Mouse (Mus musculus): ENCODE results near the gene Prpsap1.
A peak's percentile ranks its signal among the peaks of the same experiment; 100 is the strongest.
"Not testable (repeated sequence)": the region's sequence is repeated elsewhere in the genome, so short reads cannot be mapped to it uniquely, and the experiment has no call there.

The Prpsap1 gene

DNA sequence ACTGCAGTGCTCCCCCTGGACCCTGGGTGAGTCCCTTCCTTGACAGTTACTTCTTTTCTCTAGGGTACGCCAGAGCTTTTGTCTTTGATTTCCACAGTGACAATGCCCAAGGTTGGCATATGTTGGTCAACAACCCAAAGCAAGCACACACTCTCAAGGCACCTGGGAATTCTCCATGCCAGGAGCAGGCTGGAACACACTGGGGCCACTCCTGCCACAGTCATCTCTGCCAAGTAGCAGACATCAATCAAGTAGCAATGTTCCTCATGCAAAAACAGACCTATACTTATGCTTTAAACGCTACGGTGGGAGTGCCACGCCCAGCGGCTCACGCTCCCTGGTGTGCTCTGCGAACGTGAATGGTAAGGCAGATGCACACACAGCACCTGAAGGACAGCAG is 13.0 kb downstream of the Prpsap1 start:
- DNase-seq = no peak

DNA sequence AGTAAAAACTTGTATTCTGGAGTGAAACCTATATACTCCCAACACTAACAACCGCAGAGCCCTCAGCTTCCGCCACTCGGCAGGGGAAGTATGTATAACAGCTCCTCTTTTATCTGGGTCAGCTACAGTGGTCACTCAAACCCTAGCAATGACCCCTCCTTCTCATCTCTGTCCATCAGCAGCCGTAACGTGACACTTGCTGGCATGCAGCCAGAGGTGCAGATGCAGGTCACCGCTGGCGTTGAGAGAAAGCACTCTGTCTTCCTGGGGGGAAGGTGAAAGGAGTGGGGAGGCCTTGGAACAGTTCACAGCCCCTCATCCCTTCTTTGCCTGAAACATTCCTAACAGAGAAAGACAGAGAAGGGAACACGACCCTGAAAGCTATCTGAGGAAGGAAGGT is 14.2 kb downstream of the Prpsap1 start:
- DNase-seq = no peak

DNA sequence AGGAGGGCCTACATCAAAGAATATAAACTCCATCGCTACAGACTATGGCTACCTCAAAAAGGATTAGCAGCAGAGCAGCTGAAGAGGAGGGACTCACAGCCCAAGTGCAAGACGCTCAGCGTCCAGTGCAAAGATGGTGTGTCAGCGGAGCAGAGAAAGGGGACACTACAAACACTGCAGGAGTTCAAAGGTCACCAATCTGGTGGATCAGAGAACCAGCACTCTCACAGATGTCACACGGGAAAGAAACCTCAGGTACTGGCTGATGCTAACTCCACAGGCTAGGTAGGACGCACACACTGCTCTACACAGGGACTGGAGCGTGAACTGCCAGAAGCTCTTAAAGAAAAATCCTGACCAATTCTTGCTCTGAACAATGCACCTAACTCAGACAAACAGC is 15.0 kb downstream of the Prpsap1 start:
- DNase-seq = no peak

DNA sequence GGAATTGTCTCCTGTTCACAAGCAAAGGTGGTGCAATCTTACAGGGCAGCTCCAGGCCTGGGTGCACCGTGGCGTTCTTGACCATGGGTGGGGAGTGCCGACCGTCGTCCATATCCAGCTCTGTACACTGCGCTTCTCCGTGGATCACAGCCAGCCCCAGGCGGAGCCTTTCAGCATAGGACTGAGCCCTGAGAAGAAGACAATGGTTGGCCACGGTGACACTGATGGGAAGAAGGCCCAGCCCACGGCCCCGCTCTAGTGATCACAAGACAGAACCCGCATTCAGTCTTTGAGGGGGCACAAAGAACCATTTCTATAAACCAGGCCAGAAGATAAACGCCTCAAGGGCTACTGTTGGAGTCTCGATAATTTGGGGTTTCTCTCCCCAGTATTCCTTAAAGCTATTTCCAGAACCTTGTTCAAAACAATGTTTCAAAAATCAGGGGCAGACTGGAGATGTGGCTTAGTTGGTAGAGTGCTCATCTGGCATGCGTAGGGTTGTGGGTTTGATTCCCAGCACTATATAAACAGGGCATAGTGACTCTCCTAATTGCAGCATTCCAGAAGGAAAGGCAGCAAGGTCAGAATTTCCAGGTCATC is 16.7 kb downstream of the Prpsap1 start:
- DNase-seq = no peak

DNA sequence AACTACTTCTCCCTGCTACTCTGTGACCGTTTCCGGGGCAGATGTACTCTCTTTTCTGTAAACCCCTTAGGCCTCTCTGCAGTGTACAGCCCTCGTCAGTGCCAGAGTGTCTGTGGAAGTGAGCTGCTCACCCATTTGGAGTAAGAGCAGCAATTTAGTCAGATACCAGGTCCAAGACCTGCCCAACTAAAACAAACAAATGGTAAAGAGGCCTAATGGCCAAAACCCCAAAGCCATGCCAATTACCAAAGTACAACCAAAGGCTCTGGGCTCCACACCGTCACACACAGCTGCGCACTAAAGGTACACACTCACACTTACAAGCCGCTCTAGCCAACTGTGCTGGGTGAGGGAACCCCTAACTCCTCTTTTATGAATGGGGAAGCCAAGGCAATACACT is 17.3 kb downstream of the Prpsap1 start:
- no peak for DNase-seq

DNA sequence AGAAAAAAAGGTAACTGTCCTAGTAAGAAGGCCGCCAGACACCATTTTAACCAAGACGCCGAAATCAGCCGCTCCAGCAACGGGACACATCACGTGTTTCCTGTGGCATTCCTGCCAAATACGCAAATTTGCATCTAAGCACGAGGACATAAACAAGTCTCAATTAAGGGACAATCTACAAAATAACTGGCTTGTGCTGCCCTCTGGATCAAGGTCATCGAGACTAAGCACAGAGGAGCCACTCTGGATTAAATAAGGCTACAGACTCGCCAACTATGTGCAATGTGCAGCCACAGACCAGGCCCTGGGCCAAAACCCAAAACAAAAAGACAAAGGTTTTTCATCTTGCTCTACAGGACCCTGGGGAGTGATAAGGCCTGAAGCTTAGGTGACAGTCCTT is 18.0 kb downstream of the Prpsap1 start:
- DNase-seq = no peak

DNA sequence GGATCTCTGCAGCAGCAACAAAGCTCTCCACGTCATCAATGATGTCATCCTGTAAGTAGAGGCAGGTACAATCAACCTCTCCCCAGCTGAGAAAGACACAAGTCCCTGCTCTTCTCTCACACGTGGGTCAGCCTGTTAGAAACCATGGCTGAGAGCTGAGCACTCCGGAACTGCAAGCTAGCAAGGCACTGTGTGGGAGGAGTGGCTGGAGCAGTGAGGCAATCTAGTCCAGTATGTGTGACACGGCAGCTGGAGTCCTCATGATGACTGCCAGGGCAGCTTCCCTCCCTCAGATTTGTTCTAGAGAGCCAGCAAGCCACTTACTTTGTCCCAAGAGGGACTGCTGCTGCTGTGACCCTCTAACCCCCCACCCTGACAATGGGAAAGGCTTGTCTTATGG is 21.7 kb downstream of the Prpsap1 start:
- no peak for DNase-seq

DNA sequence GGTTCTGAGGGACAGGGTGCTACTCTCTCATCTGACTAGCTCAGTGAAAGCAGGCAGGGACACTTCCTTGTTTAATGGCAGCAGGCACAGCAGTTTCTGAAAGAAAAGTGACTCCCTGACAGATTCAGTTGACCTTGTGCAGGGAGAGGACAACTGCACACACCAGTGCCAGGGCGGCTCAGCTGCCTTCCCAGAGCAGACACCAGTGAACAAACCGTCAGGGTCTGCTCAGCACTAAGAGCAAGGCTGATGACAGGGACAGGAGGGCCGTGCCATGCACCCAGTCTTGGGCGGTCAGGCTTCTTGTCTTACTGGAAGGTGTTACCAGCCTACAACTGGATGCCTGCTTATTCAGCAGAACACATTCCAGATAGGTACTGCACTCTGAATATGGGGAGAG is 23.1 kb downstream of the Prpsap1 start:
- no peak for DNase-seq

DNA sequence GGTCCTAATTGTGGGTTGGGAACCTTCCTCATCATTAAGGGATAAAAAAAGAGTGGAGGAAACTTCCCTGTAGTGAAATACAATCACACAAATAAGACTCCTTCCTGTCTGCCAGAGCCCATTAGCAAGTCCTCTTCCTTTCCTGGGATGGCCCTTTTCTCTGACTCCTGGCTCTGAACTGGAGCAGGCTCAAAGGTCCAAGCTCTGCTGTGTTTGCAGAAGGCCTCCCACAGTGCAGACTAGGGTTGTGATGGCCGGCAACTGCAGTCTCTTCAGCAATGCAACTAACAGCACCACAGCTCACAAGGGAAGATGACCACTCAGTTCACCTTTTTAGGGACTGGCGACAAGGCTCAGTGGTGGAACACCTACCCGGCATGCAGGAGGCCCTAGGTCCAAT is 23.8 kb downstream of the Prpsap1 start:
- no peak for DNase-seq

DNA sequence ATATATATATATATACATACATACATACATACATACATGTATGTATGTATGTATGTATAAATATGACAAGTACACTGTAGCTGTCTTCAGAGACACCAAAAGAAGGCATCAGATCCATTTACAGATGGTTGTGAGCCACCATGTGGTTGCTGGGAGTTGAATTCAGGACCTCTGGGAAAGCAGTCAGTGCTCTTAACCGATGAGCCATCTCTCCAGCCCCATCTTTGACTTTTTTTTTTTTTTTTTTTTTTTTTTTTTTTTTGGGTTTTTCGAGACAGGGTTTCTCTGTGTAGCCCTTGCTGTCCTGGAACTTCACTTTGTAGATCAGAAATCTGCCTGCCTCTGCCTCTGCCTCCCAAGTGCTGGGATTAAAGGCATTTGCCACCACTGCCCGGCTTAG is 25.7 kb downstream of the Prpsap1 start:
- DNase-seq = not testable (repeated sequence)

DNA sequence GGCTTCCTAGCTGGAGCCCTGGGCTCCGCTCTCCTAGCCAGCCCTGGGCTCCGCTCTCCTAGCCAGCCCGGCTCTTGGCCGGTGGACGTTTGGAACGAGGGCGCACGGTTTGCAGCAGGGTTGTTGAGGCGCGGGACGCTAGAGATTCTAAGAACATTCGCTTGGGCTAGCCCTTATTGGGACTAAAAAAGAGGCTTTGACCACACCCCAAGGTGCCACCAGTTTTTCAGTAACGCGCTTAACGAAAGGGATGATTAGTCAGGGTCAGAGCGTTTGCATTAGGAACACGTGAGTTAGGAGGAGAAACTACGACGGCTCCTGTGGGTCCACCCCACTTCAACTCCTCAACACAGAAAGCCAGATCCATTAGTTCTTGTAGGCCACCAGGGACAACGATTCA is 27.9 kb downstream of the Prpsap1 start, which contains the start of gene Qrich2:
TSS of gene Qrich2 (minus strand) at position 101 of the 400 bp plus-strand sequence.
- no peak for DNase-seq

DNA sequence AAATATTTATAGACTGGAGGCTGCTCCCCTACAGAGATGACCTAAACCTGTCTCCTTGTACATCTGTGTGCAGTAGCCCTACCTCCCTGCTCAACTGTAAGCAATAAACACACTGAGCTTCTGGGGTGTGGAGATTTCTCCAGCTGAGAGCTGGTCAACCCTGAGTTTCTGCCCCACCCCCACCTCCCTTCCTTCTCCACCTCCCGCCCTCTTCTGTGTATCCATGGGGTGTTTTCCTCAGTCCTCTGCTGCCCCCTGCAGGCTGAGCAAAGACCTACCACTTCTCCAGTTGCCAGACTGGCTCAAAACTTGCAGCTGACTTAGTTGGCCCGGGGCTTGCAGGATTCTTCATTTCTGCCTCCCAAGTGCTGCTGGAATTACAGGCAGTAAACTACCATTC is 30.2 kb downstream of the Prpsap1 start:
- peak; percentile 86 for DNase-seq

DNA sequence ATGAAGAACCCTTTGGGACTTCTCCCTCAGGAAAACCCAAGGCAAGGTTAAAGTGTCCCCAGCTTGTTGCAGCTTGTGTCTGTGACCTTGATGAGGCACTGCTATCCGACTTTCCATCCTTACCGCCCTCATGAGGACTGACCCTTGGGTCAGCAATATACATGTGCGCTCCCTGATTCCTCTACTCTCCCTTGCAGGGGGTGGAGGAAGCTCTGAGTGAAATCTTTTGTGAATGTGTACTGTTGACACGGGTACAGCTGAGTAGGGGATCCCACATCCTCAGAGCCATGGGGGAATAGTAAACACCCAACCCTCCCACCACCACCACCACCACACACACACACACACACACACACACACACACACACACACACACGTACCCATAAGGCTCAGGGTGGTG is 30.7 kb downstream of the Prpsap1 start:
- DNase-seq = no peak

DNA sequence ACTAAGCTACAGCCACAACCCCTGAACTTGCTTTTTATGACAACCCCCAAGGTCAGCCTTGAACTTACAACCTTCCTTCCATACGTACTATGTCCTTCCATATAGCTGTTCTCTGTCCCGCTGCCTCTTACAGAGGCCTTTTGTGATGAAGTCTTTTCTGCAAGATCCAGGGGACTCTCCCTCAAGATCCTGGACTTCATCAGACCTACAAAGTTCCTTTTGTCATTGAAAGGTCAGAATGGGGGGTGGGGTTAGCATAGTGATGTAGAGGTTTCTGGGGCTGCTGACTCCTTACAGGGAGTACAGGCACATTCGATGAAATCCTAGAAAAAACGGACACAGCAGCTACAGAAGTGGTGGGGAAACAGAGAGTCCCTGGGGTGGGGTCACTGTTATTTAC is 34.2 kb downstream of the Prpsap1 start:
- DNase-seq = no peak

DNA sequence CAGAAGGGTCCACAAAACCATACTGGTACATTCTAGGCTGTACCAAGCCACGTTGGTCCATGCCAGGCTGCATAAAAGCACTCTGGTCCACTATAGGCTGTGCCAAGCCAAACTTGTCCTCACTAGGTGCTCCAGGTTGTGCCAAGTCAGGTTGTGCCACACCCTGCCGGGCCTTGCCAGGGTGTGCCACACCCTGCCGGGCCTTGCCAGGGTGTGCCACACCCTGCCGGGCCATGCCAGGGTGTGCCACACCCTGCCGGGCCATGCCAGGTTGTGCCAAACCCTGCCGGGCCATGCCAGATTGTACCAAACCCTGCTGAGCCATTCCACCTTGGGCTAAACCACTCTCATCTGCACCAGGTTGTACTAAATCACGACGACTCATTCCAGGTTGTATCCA is 37.8 kb downstream of the Prpsap1 start:
- DNase-seq = no peak

DNA sequence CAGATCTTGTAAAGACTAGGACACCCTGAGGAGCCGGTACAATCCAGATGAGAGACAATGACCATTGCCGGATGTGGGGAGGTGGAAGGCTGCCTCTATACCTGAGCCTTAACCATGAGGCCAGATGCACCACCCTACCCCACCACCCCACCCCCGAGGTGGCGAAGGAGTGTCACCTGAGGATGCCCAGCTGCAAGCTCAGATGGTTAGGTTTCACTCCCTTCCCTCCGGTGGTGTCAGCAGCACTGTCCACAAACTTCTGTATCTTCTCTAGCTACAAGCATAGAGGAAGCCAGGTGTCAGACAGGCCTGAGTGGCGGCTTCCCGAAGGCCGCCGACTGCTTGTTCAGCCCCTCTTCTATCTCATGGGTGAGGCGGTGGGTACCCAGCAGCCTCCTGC is 40.1 kb downstream of the Prpsap1 start:
- DNase-seq = peak; percentile 44

DNA sequence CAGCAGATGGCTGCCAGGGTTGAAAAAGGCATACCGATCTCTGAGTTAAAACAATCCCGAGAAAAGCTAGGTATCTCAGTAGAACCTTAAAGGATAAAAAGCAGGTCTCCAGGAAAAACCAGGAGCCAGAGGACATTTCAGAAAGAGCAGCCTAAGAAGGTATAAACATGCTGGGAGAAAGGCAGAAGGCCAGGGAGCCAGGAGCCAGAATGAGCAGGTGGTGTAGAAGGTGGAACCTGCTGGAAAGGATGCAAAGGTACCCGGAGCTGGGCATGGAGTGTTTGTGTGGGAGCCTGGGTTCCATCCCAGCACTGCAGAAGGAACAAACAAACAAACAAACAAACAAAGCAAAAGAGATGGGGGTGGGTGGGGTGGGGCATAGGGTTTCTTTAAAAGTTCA is 44.7 kb downstream of the Prpsap1 start:
- no peak for DNase-seq

DNA sequence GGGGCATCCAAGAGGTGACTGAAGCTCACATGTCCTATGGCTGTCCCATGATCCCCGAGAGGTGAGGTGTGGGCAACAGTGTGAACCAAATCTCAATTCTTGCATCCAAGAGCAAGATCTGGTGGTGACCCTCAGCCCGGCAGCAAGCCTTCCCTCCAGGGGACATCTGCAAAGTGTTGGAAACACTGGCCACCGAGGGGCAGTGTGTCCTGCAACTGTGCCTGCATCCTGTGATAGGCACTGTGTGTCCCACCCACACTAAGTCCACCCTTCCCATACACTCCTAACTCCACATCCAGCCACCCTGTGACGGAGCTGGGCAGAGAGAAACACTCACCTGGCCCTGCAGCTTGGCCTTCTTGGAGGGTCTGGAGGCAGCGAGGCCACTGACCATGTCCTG is 46.2 kb downstream of the Prpsap1 start:
- no peak for DNase-seq

DNA sequence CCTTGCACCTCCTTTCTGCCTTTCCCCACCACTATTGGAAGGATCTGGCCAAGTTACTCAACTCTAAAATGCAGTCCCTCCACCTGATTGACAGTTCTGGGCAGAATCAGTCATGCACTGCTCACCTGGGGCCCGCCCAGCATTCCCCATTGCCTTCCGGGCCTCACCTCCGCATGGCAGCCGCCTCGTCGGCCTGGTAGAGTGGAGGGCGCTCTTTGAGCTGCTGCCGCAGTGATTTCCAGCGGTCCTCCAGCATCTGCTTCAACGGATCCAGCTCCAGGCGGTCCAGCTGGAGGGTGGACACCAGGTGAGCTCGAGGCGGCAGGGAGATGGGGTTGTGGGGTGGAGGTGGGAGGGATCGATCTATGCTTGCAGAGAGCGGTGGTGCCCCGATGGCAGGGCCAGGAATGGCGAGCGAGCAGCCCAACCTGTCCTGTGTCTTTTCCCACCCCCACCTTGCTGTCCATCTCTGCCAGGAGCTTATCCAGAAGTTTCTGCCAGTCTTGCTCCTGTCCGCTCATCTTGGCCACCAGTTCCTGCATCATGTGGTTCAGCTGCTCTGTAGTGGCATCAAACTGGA is 47.6 kb downstream of the Prpsap1 start:
- DNase-seq = no peak

DNA sequence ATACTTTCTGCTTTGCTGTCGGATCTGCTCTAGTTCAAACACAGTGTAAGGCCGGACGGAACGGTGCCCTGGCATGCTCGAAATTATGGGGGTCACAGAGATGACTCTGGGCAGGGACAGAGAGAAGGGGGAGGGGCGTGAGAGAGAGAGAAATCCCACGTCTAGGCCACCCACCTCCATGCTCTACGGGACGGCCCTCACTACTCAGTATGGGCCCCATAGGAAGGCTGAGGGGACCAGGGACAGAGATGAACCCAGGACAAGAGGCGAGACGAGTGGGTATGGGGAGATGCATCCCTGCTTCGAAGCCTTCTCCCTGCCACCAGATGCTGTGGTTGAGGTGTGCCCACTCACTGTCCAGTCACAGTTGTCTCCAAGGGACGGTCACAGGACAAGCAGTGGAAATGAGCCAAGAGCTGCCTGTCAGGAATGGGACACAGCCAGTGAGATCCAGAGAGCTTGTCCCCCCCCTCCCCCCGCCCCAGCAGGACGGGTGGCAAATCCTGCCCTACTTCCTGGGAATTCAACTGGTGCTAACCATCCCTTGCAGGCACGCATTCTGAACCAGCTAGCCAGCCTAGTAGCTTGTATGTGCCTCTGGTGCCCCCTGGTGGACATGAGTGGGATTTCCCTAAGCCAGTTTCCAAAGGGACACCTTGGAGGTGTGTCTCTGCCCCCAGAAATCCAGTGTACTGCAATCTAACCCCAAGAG is 48.2 kb downstream of the Prpsap1 start:
- peak; percentile 95 for DNase-seq

DNA sequence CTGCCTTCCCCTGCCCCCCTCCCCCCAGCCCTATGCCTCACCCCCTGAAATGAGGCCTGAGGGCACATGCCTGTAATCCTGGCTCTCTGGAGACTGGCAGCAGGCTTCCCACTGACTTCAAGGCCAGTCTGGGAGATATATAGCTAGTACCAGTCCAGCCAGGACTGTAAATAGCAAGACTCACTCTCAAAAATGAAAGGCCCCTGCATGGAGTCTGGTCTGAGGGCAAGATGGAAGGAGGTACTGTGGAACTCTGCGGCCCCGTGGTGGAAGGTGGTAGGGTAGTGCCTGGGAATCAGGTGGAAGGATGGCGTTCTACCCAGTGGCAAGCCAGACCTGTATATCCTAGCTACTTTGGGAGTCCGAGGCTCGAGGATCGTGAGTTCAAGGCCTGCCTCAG is 50.1 kb downstream of the Prpsap1 start:
- no peak for DNase-seq

DNA sequence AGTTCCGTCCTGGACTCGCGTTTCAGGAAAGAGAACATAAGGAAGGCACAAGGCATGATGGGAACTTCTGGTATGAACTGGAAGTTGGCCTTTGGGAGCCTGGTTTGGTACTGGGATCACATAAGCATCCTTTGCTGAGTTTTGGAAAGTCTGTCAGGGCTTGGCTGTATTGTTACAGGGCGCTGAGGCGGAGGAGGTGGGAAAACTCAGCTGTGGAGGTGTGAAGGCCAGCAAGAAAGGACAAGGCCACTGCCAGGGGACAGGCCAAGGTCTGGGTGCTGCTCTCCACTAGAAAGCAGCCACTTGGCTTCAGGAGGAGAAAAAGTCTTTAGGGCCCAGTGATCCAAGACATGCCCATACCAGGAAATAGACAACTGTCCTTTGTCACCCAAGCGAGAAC is 50.7 kb downstream of the Prpsap1 start:
- DNase-seq = no peak

DNA sequence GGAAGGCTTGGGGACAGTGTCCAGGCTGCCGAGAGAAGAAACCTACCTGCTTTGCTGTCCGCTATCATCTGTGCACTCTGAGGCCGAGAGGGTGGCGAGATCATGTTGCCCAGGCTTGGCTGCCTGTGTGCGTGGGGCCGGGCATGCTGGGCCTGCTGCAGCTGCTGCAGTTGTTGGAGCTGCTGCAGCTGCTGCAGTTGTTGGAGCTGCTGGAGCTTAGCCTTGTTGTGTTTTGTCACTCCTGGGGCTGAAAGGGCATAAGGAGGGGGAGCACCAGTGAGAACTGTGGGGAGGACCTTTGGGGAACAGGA is 51.2 kb downstream of the Prpsap1 start:
- no peak for DNase-seq

DNA sequence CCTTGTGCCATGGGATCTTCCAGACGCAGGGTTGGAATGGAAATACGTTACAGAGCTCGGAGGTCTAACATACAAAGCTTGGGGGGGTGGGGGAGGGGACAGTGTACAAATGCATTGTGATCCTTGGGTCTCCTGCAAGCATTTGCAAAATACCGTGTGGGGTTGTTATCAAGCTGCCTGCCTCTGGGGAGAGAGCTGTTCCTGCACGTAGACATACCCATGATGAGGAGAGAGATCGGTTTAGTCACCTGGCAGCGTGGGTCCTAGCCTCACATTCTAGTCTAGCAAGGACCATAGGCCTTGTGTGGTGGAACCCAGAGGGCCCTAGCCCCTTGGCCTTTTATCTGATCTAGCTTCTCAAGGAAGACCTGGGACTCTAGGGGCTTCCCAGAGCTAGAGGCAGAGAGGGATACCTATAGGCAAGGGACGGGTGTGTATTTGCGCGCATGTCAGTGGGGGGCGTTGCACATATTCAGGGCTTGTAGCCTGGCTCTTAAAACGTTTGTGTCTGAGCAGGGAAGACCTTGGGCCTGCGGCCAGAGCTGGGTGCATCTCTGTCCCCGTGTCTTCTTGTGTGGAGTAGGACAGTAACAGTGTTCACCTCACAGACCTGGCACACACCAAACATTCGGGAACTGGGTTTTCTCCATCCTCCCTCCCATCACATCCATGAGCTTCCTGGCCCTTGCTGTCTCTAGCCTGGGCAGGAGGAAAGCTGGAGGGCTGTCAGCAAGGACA is 51.7 kb downstream of the Prpsap1 start:
- DNase-seq = no peak
